Mouse (Mus musculus) lung, postnatal 0 days (tissue): Measurements from ENCODE around the gene Sec14l5. TPM values are rescaled to one million over a fixed set of nuclear protein-coding genes. Genes with fewer than 3 reads are reported as not detected.

Source experiments
- ATAC-seq: fragments of 200-750 bp; cut with Nextera tagmentation; 2 replicates; pipeline ENCODE4 v1.8.0; 2017; ENCODE audit warnings: moderate library complexity
- DNase-seq: peaks from one replicate; pipeline ENCODE4 v3.0.0-alpha.2; 2016; ENCODE audit warnings: low spot score
- H3K27ac ChIP-seq: fragments of 300-500 bp; sonication (generic); 2 replicates; pipeline ENCODE4 v1.5.1; 2014; ENCODE audit warnings: antibody characterized with exemption, mild to moderate bottlenecking, low read length, mixed read lengths
- H3K27me3 ChIP-seq: fragments of 300-500 bp; sonication (generic); replicated peaks from 2 replicates; pipeline ENCODE4 v1.6.1; 2014; ENCODE audit warnings: low read length, mixed read lengths; ENCODE audit not compliant: insufficient read depth
- H3K36me3 ChIP-seq: fragments of 300-500 bp; sonication (generic); 2 replicates; pipeline ENCODE4 v1.6.1; 2014; ENCODE audit warnings: low read length, mixed read lengths; ENCODE audit not compliant: insufficient read depth
- H3K4me1 ChIP-seq: fragments of 300-500 bp; sonication (generic); 2 replicates; pipeline ENCODE4 v1.6.1; 2014; ENCODE audit warnings: antibody characterized with exemption, low read depth, low read length, mixed read lengths; ENCODE audit not compliant: insufficient read depth
- H3K4me2 ChIP-seq: fragments of 300-500 bp; sonication (generic); replicated peaks from 2 replicates; pipeline ENCODE4 v1.6.1; 2014; ENCODE audit warnings: low read depth, mild to moderate bottlenecking, low read length, moderate library complexity, mixed read lengths
- H3K4me3 ChIP-seq: fragments of 300-500 bp; sonication (generic); 2 replicates; pipeline ENCODE4 v1.5.1; 2014; ENCODE audit warnings: low read depth, low read length
- H3K9ac ChIP-seq: fragments of 300-500 bp; sonication (generic); replicated peaks from 2 replicates; pipeline ENCODE4 v1.6.1; 2014; ENCODE audit warnings: low read depth, mild to moderate bottlenecking
- H3K9me3 ChIP-seq: fragments of 300-500 bp; sonication (generic); 2 replicates; pipeline ENCODE4 v1.6.1; 2016; ENCODE audit warnings: low read length, mixed read lengths
- CTCF ChIP-seq: IDR thresholded peaks from 2 replicates; pipeline ENCODE4 v1.5.1; 2016; ENCODE audit warnings: antibody characterized with exemption, mild to moderate bottlenecking
- EP300 ChIP-seq: IDR thresholded peaks from 2 replicates; pipeline ENCODE4 v1.6.1; 2016; ENCODE audit warnings: antibody characterized with exemption, mild to moderate bottlenecking, control low read depth
- WGBS: fragments of 180-500 bp; shearing (Covaris S2); extraction: QIAGEN DNeasy Blood & Tissue Kit; methylation state at CpG from one replicate; pipeline ENCODE4 v1.1.7; 2014; 5-methylcytosine and 5-hydroxymethylcytosine counted together
- microRNA-seq: library from miRNA; unstranded; fragments of <30 nt; microRNA quantifications from one replicate; pipeline ENCODE4, GENCODE M21; 2016
- polyA plus RNA-seq: library from polyadenylated mRNA; unstranded; fragments of >200 nt; fragmentation: Nextera tagmentation; extraction: Ambion mirVana; gene quantifications from 2 replicates; pipeline ENCODE4 v1.2.1, GENCODE M21; 2015

Sec14l5 gene
- polyA plus RNA-seq, 1 experiment from 2014 or later: 0.20 TPM

GRCm38 (mm10) chr16:5232982-5233381 is 86.1 kb downstream of the Sec14l5 start:
- Histone ChIP-seq H3K27ac (no peak overlapping the region), H3K36me3 (no peaks in the 10 kb centered on the region), H3K9ac (no peak overlapping the region), H3K4me2 (peak overlapping the region; percentile 72; the same call in 1 of the 2 replicates), H3K4me1 (no peaks in the 10 kb centered on the region), H3K4me3 (peak overlapping the region; percentile 60; the same call in 1 of the 2 replicates), H3K27me3 (no peaks in the 10 kb centered on the region), H3K9me3 (no peaks in the 10 kb centered on the region)
- TF ChIP-seq EP300 (no peak; the same call in 1 of the 2 replicates), CTCF (no peak)
- ATAC-seq (peak; percentile 5; the same call in 1 of the 2 replicates), DNase-seq (no peak)
- 58% methylated on average over 4 of the region's 4 CpGs for WGBS

DNA sequence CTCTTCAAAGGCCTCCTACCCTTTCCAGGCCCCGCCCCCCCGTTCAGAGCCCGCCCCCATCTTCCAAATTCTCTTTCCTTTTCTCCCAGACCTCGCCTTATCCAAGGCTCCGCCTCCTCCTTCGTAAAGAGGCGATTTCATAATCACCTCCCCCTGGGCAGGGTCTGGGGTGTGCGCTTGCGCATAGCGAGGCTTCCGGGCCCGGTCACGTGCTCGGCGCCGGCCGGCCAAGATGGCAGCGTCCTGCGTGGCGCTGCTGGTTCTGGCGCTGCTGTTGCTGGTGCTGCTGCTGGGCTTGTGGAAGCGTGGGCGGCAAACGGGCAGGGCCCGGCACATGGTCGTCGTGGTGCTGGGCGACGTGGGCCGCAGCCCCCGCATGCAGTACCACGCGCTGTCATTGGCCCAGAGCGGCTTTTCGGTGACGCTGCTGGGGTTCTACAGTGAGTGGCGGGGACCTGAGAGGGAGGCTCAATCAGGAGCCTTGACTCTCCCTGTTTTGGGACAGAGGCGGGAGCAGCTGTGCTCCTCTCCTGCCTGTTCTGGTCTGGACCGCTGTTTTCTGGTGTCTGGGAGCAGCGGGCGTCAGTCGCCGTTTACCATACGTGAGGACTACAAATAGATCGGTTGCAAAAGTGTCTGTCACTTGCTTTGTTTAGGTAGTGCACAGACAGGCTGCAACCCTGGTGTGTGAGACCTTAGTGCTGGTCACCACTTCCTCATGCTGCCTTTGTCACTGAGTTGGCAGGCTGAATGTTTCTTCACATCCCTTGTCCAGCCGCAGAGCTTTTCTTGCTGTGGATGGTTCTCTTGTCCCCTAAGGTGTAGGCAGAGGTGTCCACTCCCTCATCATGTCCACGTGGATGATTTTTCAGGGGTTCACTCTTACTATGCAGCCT is 86.8 kb downstream of the Sec14l5 start, which contains the start of gene Alg1:
Gene Alg1, plus strand, starts transcription at position 204 of the 896 bp plus-strand sequence.
- no peaks in the 10 kb centered on the region for H3K9me3 ChIP-seq
- DNase-seq: peak; percentile 98
- peak within 1 kb of the TSS; percentile 65 for H3K27ac ChIP-seq
- H3K4me1 ChIP-seq: no peaks in the 10 kb centered on the region
- no peaks in the 10 kb centered on the region for H3K36me3 ChIP-seq
- peak within 1 kb of the TSS; percentile 72 for H3K4me2 ChIP-seq
- peak; percentile 98 for ATAC-seq
- H3K27me3 ChIP-seq: no peaks in the 10 kb centered on the region
- H3K9ac ChIP-seq: peak within 1 kb of the TSS; percentile 67
- TF ChIP-seq EP300 (no peak; the same call in 1 of the 2 replicates), CTCF (no peak)
- 2% methylated on average over 46 of the region's 47 CpGs for WGBS
- H3K4me3 ChIP-seq: peak within 1 kb of the TSS; percentile 60

Small RNAs within 50 kb of the gene (microRNA-seq; reads per million reads assigned to microRNA genes)
- not detected for gene Gm23689
- gene Gm26095: not detected
- gene Mir6364: not detected

Other genes with a start within 250 kb of the Sec14l5 start
- gene Nudt16l1, start 208.3 kb upstream of the Sec14l5 start, polyA plus RNA-seq: 87.6 and 92.0 TPM in 2 replicates
- gene Anks3, start 182.9 kb upstream of the Sec14l5 start, polyA plus RNA-seq: 41.0 and 43.4 TPM in 2 replicates
- gene Sept12, start 149.3 kb upstream of the Sec14l5 start, polyA plus RNA-seq: 0.14 and 0.27 TPM in 2 replicates
- gene Smim22, start 139.8 kb upstream of the Sec14l5 start, polyA plus RNA-seq: 57.5 and 59.4 TPM in 2 replicates
- gene Rogdi, start 133.6 kb upstream of the Sec14l5 start, polyA plus RNA-seq: 58.9 and 60.4 TPM in 2 replicates
- 75.8 and 81.1 TPM in 2 replicates for gene Glyr1, start 97.2 kb upstream of the Sec14l5 start, polyA plus RNA-seq
- gene Ubn1, start 97.1 kb upstream of the Sec14l5 start, polyA plus RNA-seq: 15.0 and 16.3 TPM in 2 replicates
- gene Ppl, start 14.7 kb upstream of the Sec14l5 start, polyA plus RNA-seq: 10.4 and 11.0 TPM in 2 replicates
- 13.4 and 14.5 TPM in 2 replicates for gene Nagpa, start 56.9 kb downstream of the Sec14l5 start, polyA plus RNA-seq
- gene AU021092, start 75.2 kb downstream of the Sec14l5 start, polyA plus RNA-seq: 158 and 169 TPM in 2 replicates
- 32.1 and 35.9 TPM in 2 replicates for gene Alg1, start 86.5 kb downstream of the Sec14l5 start, polyA plus RNA-seq
- 24.6 and 26.4 TPM in 2 replicates for gene Eef2kmt, start 108.9 kb downstream of the Sec14l5 start, polyA plus RNA-seq